ENCODE assay signal across 8 mouse cellular contexts in the genomic region with DNA sequence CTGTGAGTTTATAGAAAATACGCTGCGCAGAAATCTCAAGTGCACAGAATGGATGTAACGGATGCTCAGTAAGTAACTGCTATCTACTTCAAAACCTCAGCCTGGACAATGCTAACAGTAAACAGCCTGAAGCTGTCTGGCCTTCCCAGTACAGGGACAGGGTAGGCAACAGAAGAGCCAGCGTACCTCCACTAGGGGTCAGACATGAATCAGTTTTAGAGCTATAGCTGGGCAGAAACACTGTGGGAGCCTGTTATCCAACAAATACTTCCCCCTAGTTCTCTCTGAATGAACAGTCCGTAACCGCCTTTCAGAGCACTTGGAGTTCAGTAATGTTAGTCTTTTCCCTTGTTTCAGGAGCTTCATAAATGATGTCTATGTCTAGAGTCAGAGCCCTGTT.
DNase-seq lines count a peak whose midpoint lies in the region; ATAC-seq lines count a peak whose summit lies in the region.

No protein-coding gene starts in this region.

- no peak overlapping the region for H3K27ac ChIP-seq in embryonic facial prominence, embryonic 11.5 days (replicated peaks; ENCODE audit: low read depth, low read length)
- no peak overlapping the region for H3K27ac ChIP-seq in limb, embryonic 11.5 days (replicated peaks; ENCODE audit: low read depth, low read length)
- H3K27ac ChIP-seq in midbrain, embryonic 13.5 days, result no peak overlapping the region

- WGBS in embryonic facial prominence, embryonic 11.5 days, result 43% methylated on average over 6 of the region's 6 CpGs
- 51% methylated on average over 6 of the region's 6 CpGs for WGBS in limb, embryonic 11.5 days
- WGBS in midbrain, embryonic 13.5 days, result 44% methylated on average over 6 of the region's 6 CpGs

- H3K36me3 ChIP-seq in embryonic facial prominence, embryonic 11.5 days (replicated peaks; ENCODE audit: control insufficient read depth, insufficient read depth, low read depth, low read length), result no peaks in the 10 kb centered on the region
- H3K36me3 ChIP-seq in limb, embryonic 11.5 days (ENCODE audit: control insufficient read depth, insufficient read depth, low read length), result no peaks in the 10 kb centered on the region
- H3K36me3 ChIP-seq in midbrain, embryonic 13.5 days, result no peaks in the 10 kb centered on the region

- ATAC-seq in embryonic facial prominence, embryonic 11.5 days (replicated peaks; ENCODE audit: insufficient number of reproducible peaks, low FRiP score, low TSS enrichment, low read depth), result peak; percentile 90
- peak; percentile 80 for ATAC-seq in limb, embryonic 11.5 days (ENCODE audit: insufficient number of reproducible peaks, low FRiP score, low TSS enrichment, low read depth)
- ATAC-seq in midbrain, embryonic 13.5 days, result peak; percentile 94

- peak; percentile 75 for DNase-seq in urinary bladder, postnatal 14 days (ENCODE audit: low spot score)
- no peak for DNase-seq in urinary bladder, adult 2 months (ENCODE audit: low spot score)
- DNase-seq in embryonic facial prominence, embryonic 11.5 days (ENCODE audit: low spot score), result peak; percentile 86
- DNase-seq in heart, adult 18-20 months, result peak; percentile 88 to 90
- DNase-seq in kidney, adult 18-20 months, result peak; percentile 75
- DNase-seq in limb, embryonic 11.5 days (ENCODE audit: low spot score), result peak; percentile 77
- DNase-seq in spleen, adult 18-20 months, result peak; percentile 30 to 62

- no peaks in the 10 kb centered on the region for H3K9me3 ChIP-seq in embryonic facial prominence, embryonic 11.5 days (replicated peaks; ENCODE audit: control insufficient read depth, low read length)
- H3K9me3 ChIP-seq in limb, embryonic 11.5 days (ENCODE audit: control insufficient read depth, low read length), result no peaks in the 10 kb centered on the region
- H3K9me3 ChIP-seq in midbrain, embryonic 13.5 days, result no peaks in the 10 kb centered on the region

- no peak overlapping the region for H3K4me3 ChIP-seq in embryonic facial prominence, embryonic 11.5 days (ENCODE audit: low read depth, low read length)
- no peak overlapping the region for H3K4me3 ChIP-seq in limb, embryonic 11.5 days (ENCODE audit: low read depth, low read length)
- no peak overlapping the region for H3K4me3 ChIP-seq in midbrain, embryonic 13.5 days (replicated peaks)

- no peak overlapping the region for H3K9ac ChIP-seq in embryonic facial prominence, embryonic 11.5 days (replicated peaks; ENCODE audit: low read length)
- no peak overlapping the region for H3K9ac ChIP-seq in limb, embryonic 11.5 days (ENCODE audit: low read length)
- H3K9ac ChIP-seq in midbrain, embryonic 13.5 days (replicated peaks), result no peak overlapping the region

- H3K27me3 ChIP-seq in embryonic facial prominence, embryonic 11.5 days (ENCODE audit: control insufficient read depth, insufficient read depth, low read length), result no peaks in the 10 kb centered on the region
- H3K27me3 ChIP-seq in limb, embryonic 11.5 days (ENCODE audit: control insufficient read depth, insufficient read depth, low read length), result no peaks in the 10 kb centered on the region
- H3K27me3 ChIP-seq in midbrain, embryonic 13.5 days, result no peaks in the 10 kb centered on the region

- no peak overlapping the region for H3K4me2 ChIP-seq in embryonic facial prominence, embryonic 11.5 days (ENCODE audit: low read depth, low read length)
- no peak overlapping the region for H3K4me2 ChIP-seq in limb, embryonic 11.5 days (ENCODE audit: low read depth, severe bottlenecking)
- no peak overlapping the region for H3K4me2 ChIP-seq in midbrain, embryonic 13.5 days (replicated peaks)

- no peaks in the 10 kb centered on the region for H3K4me1 ChIP-seq in embryonic facial prominence, embryonic 11.5 days (ENCODE audit: control insufficient read depth, insufficient read depth, low read length)
- H3K4me1 ChIP-seq in limb, embryonic 11.5 days (ENCODE audit: control insufficient read depth, insufficient read depth, low read length), result 0 out of 2 replicates have a peak, but pooled peaks cover 3% of the 10 kb centered on the region
- peaks cover 12% of the 10 kb centered on the region for H3K4me1 ChIP-seq in midbrain, embryonic 13.5 days (replicated peaks)
